Mouse (Mus musculus) megakaryocyte progenitor cell, adult 5-6 weeks (primary cell): ENCODE results near the gene Dnm3. TPM values are rescaled to one million over a fixed set of nuclear protein-coding genes. Genes with fewer than 3 reads are reported as not detected.
A peak's percentile ranks its signal among the peaks of the same experiment; 100 is the strongest.

Experiments
- ATAC-seq: replicated peaks from 2 replicates; pipeline ENCODE4 v1.8.0; 2016; ENCODE audit warnings: mild to moderate bottlenecking, moderate TSS enrichment, inconsistent platforms; ENCODE audit not compliant: poor library complexity
- total RNA-seq, 2 experiments: library from RNA; stranded (forward) in 1 of 2; stranded (reverse) in 1 of 2; fragments of 157-497, 149-512 nt in 1 of 2; fragments of 200-1000 nt in 1 of 2; gene quantifications; 2 replicates each; pipeline versions ENCODE4 v1.2.3 to v1.2.4; 2015 to 2017

Dnm3 gene
- total RNA-seq, 2 experiments from 2014 or later, result not detected

- no peak for ATAC-seq
These were observed 350.7 kb downstream of the Dnm3 start for GRCm38 (mm10) chr1:162126856-162127792.

GRCm38 (mm10) chr1:162124396-162124795, 353.4 kb downstream of the Dnm3 start:
- no peak for ATAC-seq

- no peak for ATAC-seq
These were observed 356.2 kb downstream of the Dnm3 start for GRCm38 (mm10) chr1:162121441-162122200.

GRCm38 (mm10) chr1:162109437-162109813, 368.4 kb downstream of the Dnm3 start:
- ATAC-seq, result no peak

- no peak for ATAC-seq
These were observed 369.0 kb downstream of the Dnm3 start for GRCm38 (mm10) chr1:162108726-162109436.

GRCm38 (mm10) chr1:162108181-162108671, 369.6 kb downstream of the Dnm3 start:
- ATAC-seq, result no peak

- ATAC-seq, result no peak
These were observed 370.7 kb downstream of the Dnm3 start for GRCm38 (mm10) chr1:162107011-162107606.

GRCm38 (mm10) chr1:162100961-162101830, 376.6 kb downstream of the Dnm3 start:
- no peak for ATAC-seq

- no peak for ATAC-seq
These were observed 377.6 kb downstream of the Dnm3 start for GRCm38 (mm10) chr1:162100033-162100820.

GRCm38 (mm10) chr1:162099203-162099602, 378.6 kb downstream of the Dnm3 start:
- ATAC-seq, result peak; percentile 93

- no peak for ATAC-seq
These were observed 383.1 kb downstream of the Dnm3 start for GRCm38 (mm10) chr1:162094523-162095272.

GRCm38 (mm10) chr1:162093806-162094522, 383.9 kb downstream of the Dnm3 start:
- ATAC-seq, result 0 out of 2 replicates have a peak, but pooled peaks have one; percentile 6

- no peak for ATAC-seq
These were observed 384.8 kb downstream of the Dnm3 start for GRCm38 (mm10) chr1:162092899-162093659.

- ATAC-seq, result no peak
These were observed 385.4 kb downstream of the Dnm3 start for GRCm38 (mm10) chr1:162092401-162092800.

GRCm38 (mm10) chr1:162083886-162084478, 393.9 kb downstream of the Dnm3 start:
- no peak for ATAC-seq

- ATAC-seq, result no peak
These were observed 394.5 kb downstream of the Dnm3 start for GRCm38 (mm10) chr1:162083354-162083753.
